Mouse (Mus musculus) Patski (cell line): ENCODE measurements around the gene Fggy. TPM values are rescaled to one million over a fixed set of nuclear protein-coding genes. Genes with fewer than 3 reads are reported as not detected.

Source experiments
- ATAC-seq: fragments of 100-300 bp; one replicate; pipeline ENCODE4 v1.8.0; 2021
- CTCF ChIA-PET: fragments of 350-600 bp; sonication (Branson Sonifier 250); formaldehyde crosslinking; loops from one replicate; lab custom pipeline; 2022; ENCODE audit warnings: inconsistent platforms; lab: Charles Lee
- POLR2A ChIA-PET: fragments of 350-600 bp; sonication (Branson Sonifier 250); formaldehyde crosslinking; loops from one replicate; lab custom pipeline; 2022; ENCODE audit warnings: antibody characterized with exemption, inconsistent platforms; lab: Charles Lee
- DNase-seq: peaks from one replicate; pipeline ENCODE4 v3.0.0-alpha.2; 2011; ENCODE audit warnings: low read depth, low spot score
- H3K27me3 ChIP-seq: fragments of 371-371 bp; one replicate; pipeline ENCODE4 v1.5.1; 2021
- CTCF ChIP-seq: fragments of 100-300 bp; IDR thresholded peaks from one replicate; pipeline ENCODE4 v1.5.1; 2021
- in situ Hi-C: fragments of 300-500 bp; cut with MboI; formaldehyde crosslinking; loops from 3 replicates; pipeline ENCODE4 v1.11.1; 2018; ENCODE audit warnings: low pct_unique_long_range_greater_than_20kb, mixed read lengths
- polyA plus RNA-seq: library from polyadenylated mRNA; unstranded; gene quantifications from one replicate; pipeline ENCODE4 v1.2.3, GENCODE M21; 2021

Gene Fggy
- polyA plus RNA-seq, 1 experiment from 2014 or later, result 52.8 TPM

GRCm38 (mm10) chr4:95884184-95885145 lies 327.2 kb downstream of the Fggy start:
- ATAC-seq (no peak), DNase-seq (no peak)
- POLR2A ChIA-PET, result no interaction called here
- no peak for TF ChIP-seq CTCF
- H3K27me3 ChIP-seq, result no peaks in the 10 kb centered on the region
- in situ Hi-C loops, result loop anchor here (5.0 kb wide), 1 partner anchor 38 kb away; no protein-coding TSS in a partner anchor
- CTCF ChIA-PET, result interaction anchor here (0.9 to 2.1 kb wide), 2 partner anchors 24 to 31 kb away, joined by 3 to 5 read pairs; no protein-coding TSS in a partner anchor

GRCm38 (mm10) chr4:95895199-95895754 lies 338.0 kb downstream of the Fggy start:
- no peak for TF ChIP-seq CTCF
- ChIA-PET CTCF (interaction anchor here (1.1 kb wide), 1 partner anchor 13 kb away, joined by 3 read pairs; no protein-coding TSS in a partner anchor), POLR2A (no interaction called here)
- ATAC-seq, result no peak
- in situ Hi-C loops, result no loop called here
- H3K27me3 ChIP-seq, result no peaks in the 10 kb centered on the region
- DNase-seq, result no peak

DNA sequence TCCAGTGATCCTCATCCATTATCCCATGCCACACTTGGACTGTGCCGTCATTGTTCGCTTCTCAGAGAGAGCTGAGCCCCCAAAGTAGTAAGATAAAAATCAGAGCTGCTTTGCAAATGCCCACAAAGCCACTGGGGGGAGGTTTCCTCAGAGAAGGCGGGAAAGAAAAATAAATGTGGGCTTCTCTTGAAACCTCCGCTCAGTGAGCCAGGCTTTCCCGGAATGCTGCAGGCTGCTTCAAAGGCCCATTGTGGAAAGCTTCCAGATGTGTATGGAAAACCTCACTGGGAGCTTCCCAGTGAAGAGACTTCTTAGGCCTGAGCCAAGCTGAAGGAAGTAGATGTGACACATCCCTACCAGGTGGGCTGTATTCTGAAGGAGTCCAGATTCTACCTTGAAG lies 339.3 kb downstream of the Fggy start:
- ATAC-seq (no peak), DNase-seq (no peak)
- TF ChIP-seq CTCF, result no peak
- in situ Hi-C loops, result no loop called here
- no peaks in the 10 kb centered on the region for H3K27me3 ChIP-seq
- POLR2A ChIA-PET, result no interaction called here
- CTCF ChIA-PET, result interaction anchor here (1.1 kb wide), 3 partner anchors 10 to 15 kb away, joined by 3 to 5 read pairs (median 3); no protein-coding TSS in a partner anchor

DNA sequence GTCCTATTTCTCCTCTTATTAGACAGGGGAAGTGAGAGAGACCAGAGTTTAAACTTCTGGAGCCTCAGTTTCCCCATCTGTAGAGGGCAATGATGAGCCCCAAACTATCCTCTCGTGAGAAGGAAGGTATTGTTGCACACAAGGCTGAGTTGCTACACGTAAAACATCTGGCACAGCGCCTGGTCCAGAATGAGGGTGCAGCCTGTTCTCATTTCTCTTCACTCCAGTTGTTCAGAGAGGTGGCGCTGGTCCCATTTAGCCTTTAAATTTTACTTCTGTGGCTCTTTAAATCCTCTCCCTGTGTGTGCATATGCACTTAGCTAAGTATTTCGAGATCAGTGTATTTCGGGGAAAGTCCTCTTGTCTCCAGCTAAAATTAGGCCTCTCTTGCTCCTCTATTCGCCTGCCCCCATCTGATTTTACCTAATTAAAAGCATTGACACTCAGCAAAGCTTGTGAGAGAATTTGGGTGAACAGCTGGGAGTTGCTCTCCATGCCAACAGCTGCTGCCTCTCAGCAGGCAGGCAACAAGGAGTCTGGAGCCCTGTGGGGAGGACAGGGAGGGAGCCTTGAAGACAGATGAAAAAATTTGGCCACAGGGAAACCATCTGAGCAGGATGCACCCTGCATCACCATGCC lies 340.0 kb downstream of the Fggy start:
- no peaks in the 10 kb centered on the region for H3K27me3 ChIP-seq
- ChIA-PET POLR2A (no interaction called here), CTCF (interaction anchor here (1.1 to 1.9 kb wide), 3 partner anchors 9 to 12 kb away, joined by 3 to 5 read pairs (median 5); no protein-coding TSS in a partner anchor)
- in situ Hi-C loops, result no loop called here
- DNase-seq (no peak), ATAC-seq (no peak)
- no peak for TF ChIP-seq CTCF

GRCm38 (mm10) chr4:95898714-95899113 lies 341.4 kb downstream of the Fggy start:
- H3K27me3 ChIP-seq, result no peaks in the 10 kb centered on the region
- POLR2A ChIA-PET, result no interaction called here
- no peak for ATAC-seq
- CTCF ChIA-PET, result interaction anchor here (1.1 to 1.9 kb wide), 3 partner anchors 10 to 26 kb away, joined by 5 read pairs; no protein-coding TSS in a partner anchor
- in situ Hi-C loops, result no loop called here
- no peak for DNase-seq
- no peak for TF ChIP-seq CTCF

DNA sequence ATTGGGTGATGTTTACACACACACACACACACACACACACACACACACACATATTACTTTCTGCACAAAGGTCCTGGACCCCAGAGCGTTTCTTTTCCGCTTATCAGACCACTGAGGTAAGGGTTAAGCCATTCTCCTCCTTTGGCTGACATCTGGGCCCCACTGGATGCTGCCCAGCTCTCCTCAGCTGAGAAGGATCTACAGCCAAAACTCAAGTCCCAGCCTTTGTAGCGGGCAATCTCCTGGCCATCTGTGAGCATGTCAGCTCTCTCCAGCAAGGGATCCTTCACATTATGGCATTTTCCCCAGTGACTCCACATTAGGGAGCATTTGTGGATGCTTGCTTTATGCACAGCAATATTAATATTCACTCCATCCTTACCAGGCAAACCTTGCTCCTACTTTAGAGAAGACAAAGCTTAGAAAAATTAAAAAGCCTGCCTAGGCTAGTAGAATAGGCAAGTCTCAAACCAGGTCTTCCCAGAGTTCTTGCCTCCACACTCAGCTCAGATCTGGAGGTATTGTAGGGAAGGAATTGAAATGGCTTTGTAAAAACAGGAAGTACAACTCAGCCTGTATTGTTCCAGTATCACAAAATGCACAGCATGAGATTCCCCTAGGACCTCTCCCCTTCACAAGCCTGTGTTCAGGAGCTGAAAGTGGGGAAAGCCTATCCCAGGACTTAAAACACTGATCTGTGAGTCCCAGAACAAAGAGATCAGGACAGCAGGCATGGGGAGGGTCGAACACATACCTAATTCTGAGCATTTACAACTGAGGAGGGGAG lies 342.8 kb downstream of the Fggy start:
- no peak for DNase-seq

DNA sequence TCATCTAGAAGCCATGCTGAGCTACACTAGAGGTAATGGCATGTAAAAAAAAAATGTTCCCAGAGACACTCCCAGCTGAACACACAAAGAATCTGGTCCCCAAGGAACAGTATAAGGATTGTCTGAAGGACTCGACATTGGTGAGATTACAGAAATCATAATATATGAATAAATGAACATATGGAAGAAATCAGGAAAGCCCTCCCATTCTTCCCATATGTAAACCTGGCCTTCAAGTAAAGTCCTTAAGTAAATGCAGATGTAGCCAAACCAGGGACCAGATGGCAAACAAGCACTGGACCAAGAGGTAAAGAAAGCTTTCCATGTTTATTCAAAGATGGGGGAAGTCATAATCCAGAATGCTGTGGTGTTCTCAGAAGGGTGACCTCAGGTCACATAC lies 343.5 kb downstream of the Fggy start:
- ChIA-PET POLR2A (interaction anchor here (0.8 kb wide), 1 partner anchor 9 kb away, joined by 3 read pairs; no protein-coding TSS in a partner anchor), CTCF (no interaction called here)
- ATAC-seq (no peak), DNase-seq (no peak)
- in situ Hi-C loops, result no loop called here
- no peak for TF ChIP-seq CTCF
- no peaks in the 10 kb centered on the region for H3K27me3 ChIP-seq

More for the DNA sequence above, 342.8 kb downstream of the Fggy start:
- ChIA-PET POLR2A (no interaction called here), CTCF (no interaction called here)
- in situ Hi-C loops, result no loop called here
- H3K27me3 ChIP-seq, result no peaks in the 10 kb centered on the region
- ATAC-seq, result no peak
- no peak for TF ChIP-seq CTCF

- no peak for TF ChIP-seq CTCF
- no peak for ATAC-seq
- POLR2A ChIA-PET, result no interaction called here
- CTCF ChIA-PET, result interaction anchor here (0.9 kb wide), 1 partner anchor 10 kb away, joined by 3 read pairs; no protein-coding TSS in a partner anchor
- no peaks in the 10 kb centered on the region for H3K27me3 ChIP-seq
- no peak for DNase-seq
- in situ Hi-C loops, result no loop called here
Measured at GRCm38 (mm10) chr4:95906141-95906540, 348.8 kb downstream of the Fggy start.
